Mouse (Mus musculus) layer of hippocampus, adult 8-10 months (tissue): ENCODE measurements around the gene Gm21988. TPM values are rescaled to one million over a fixed set of nuclear protein-coding genes. Genes with fewer than 3 reads are reported as not detected.

Source experiments
- microRNA-seq, 2 experiments: library from miRNA; unstranded; fragments of <30 nt; microRNA quantifications; one replicate each; pipeline ENCODE4 v1.2.0; 2022
- total RNA-seq, 4 experiments: library from RNA; stranded (reverse); gene quantifications; 2 replicates each; pipeline ENCODE4 v1.2.4; 2022

Gm21988 gene
- total RNA-seq, 4 experiments from 2014 or later = 2.5 to 8.6 (median 3.5) TPM

Small RNA genes lying within 50 kb of the gene (microRNA-seq; reads per million reads assigned to microRNA genes)
- gene Mir195a (781 to 8,987 reads per million in 2 experiments), gene Mir497 (0 reads per million in 2 experiments), gene Mir497b (0 reads per million in 2 experiments)

Other genes starting within 250 kb of the Gm21988 start
- gene Gabarap, start 248.7 kb downstream of the Gm21988 start, total RNA-seq = 100 to 1,000 TPM; 232 to 255 (median 246) TPM
- 10 to 100 TPM; 45.2 to 59.7 (median 49.7) TPM for gene Phf23, start 244.1 kb downstream of the Gm21988 start, total RNA-seq
- 10 to 100 TPM; 35.4 to 54.0 (median 41.6) TPM for gene Dvl2, start 239.2 kb downstream of the Gm21988 start, total RNA-seq
- gene Acadvl, start 224.4 kb downstream of the Gm21988 start, total RNA-seq = 10 to 100 TPM; 60.3 to 69.1 (median 64.8) TPM
- 100 to 1,000 TPM; 730 to 858 (median 789) TPM for gene Dlg4, start 222.9 kb downstream of the Gm21988 start, total RNA-seq
- 1 to 10 TPM in 1 of 4 experiments, under 1 TPM in 3; 0.79 to 3.0 (median 0.90) TPM for gene Asgr1, start 185.7 kb downstream of the Gm21988 start, total RNA-seq
- gene Asgr2, start 147.2 kb downstream of the Gm21988 start, total RNA-seq = under 1 TPM in 1 of 4 experiments, not detected in 3; 0.32 TPM
- gene Mgl2, start 109.5 kb downstream of the Gm21988 start, total RNA-seq = 1 to 10 TPM in 1 of 4 experiments, under 1 TPM in 2, not detected in 1; 0.45 to 1.9 (median 0.52) TPM
- gene Clec10a, start 83.6 kb downstream of the Gm21988 start, total RNA-seq = 1 to 10 TPM; 1.1 to 1.8 (median 1.4) TPM
- 10 to 100 TPM; 35.6 to 44.8 (median 42.1) TPM for gene Slc16a11, start 27.1 kb downstream of the Gm21988 start, total RNA-seq
- gene Slc16a13, start 18.8 kb downstream of the Gm21988 start, total RNA-seq = 1 to 10 TPM; 6.5 to 9.5 (median 7.4) TPM
- 1 to 10 TPM in 1 of 4 experiments, under 1 TPM in 3; 0.91 to 1.9 (median 0.95) TPM for gene Bcl6b, start 10.0 kb downstream of the Gm21988 start, total RNA-seq
- 10 to 100 TPM; 39.3 to 45.7 (median 42.6) TPM for gene 0610010K14Rik, start 1.9 kb downstream of the Gm21988 start, total RNA-seq
- gene Rnasek, start within 50 bp of the Gm21988 start, total RNA-seq = 100 to 1,000 TPM; 203 to 263 (median 244) TPM
- under 1 TPM; 0.17 to 0.41 (median 0.37) TPM for gene Alox12, start 15.5 kb upstream of the Gm21988 start, total RNA-seq
- gene Alox12e, start 82.8 kb upstream of the Gm21988 start, total RNA-seq = under 1 TPM in 3 of 4 experiments, not detected in 1; 0.18 to 0.38 (median 0.18) TPM
- under 1 TPM in 2 of 4 experiments, not detected in 2; 0.45 to 0.61 TPM for gene Alox15, start 112.2 kb upstream of the Gm21988 start, total RNA-seq
- 10 to 100 TPM; 32.8 to 35.6 (median 33.8) TPM for gene Pelp1, start 170.2 kb upstream of the Gm21988 start, total RNA-seq
- gene Arrb2, start 192.8 kb upstream of the Gm21988 start, total RNA-seq = 100 to 1,000 TPM in 2 of 4 experiments, 10 to 100 TPM in 2; 97.4 to 116 (median 101) TPM
- gene Med11, start 212.1 kb upstream of the Gm21988 start, total RNA-seq = 10 to 100 TPM; 10.6 to 16.9 (median 15.2) TPM
- gene Zmynd15, start 219.6 kb upstream of the Gm21988 start, total RNA-seq = 1 to 10 TPM in 2 of 4 experiments, under 1 TPM in 2; 0.45 to 2.0 (median 1.1) TPM
- gene Cxcl16, start 220.2 kb upstream of the Gm21988 start, total RNA-seq = 1 to 10 TPM; 1.4 to 6.7 (median 3.5) TPM